ENCODE assay signal across 25 mouse cellular contexts in the genomic region with DNA sequence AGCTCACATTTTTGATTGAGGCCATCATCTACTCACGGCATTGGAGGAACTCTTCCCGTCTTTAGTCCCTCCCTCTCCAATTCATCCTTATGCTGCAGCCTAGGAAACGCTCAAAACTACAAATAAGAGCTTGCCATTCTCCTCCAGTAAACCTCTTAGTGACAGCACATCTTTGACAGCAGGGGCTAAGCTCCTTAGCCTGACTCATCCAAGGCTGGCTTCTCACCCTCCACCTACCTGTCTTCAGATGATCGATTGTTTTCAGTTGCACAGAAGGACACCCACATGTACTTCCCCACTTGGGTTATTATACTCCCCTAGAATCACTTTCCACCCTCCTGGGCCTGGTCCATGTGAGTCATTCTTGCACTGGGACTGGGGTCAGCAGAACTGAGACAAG.
DNase-seq lines count a peak whose midpoint lies in the region; TF ChIP-seq lines count a peak whose summit lies in the region.
"Had no signal": no experiment of that assay in that cellular context is flagged by ENCODE, and none has a peak within 500 bp of the region (broad histone marks: within the 10 kb centered on the region; RNA-seq: fewer than 3 reads in every experiment).

No protein-coding gene starts in this region.

- H3K36me3 ChIP-seq in kidney, adult 2 months (ENCODE audit: control insufficient read depth, insufficient read depth, low read length), result no peaks in the 10 kb centered on the region
- H3K36me3 ChIP-seq: heart, embryonic 12.5 days; kidney, embryonic 15.5 days; limb, embryonic 15.5 days; neural tube, embryonic 12.5 days had no signal

- peak; percentile 30 to 59 for DNase-seq in adrenal gland, adult (ENCODE audit: inconsistent age in 2 of 2, low spot score in 1 of 2)
- no peak for DNase-seq in adrenal gland, postnatal 14 days
- DNase-seq in left cerebral cortex, adult 2 months (ENCODE audit: extremely low spot score in 1 of 2, low spot score in 2 of 2), result peak; percentile 8 to 20
- no peak for DNase-seq in left cerebral cortex, postnatal 10 days (ENCODE audit: extremely low spot score in 1 of 2, low spot score in 2 of 2)
- peak; percentile 20 for DNase-seq in NIH3T3 (ENCODE audit: low read depth)
- DNase-seq in retina, postnatal 1 day, result peak; percentile 56
- no peak for DNase-seq in layer of hippocampus, adult 8-10 months (ENCODE audit: low spot score in 2 of 2)
- no peak for DNase-seq in kidney, adult 2 months
- DNase-seq: cerebellum, adult 2 months; cerebellum, postnatal 36 days; embryo, embryonic 11 days; gastrocnemius, postnatal 14 days; heart, adult 11 months; heart, postnatal 10 days; kidney, postnatal 36 days; left cerebral cortex, postnatal 4 days; lung, embryonic 14.5 days; midbrain, embryonic 14.5 days; thymus, adult 2 months had no signal

- 77% methylated on average over 4 of the region's 4 CpGs for WGBS in kidney, adult 2 months

- H3K4me3 ChIP-seq in left cerebral cortex, adult 2 months, result no peak overlapping the region
- no peak overlapping the region for H3K4me3 ChIP-seq in kidney, adult 2 months (ENCODE audit: insufficient read depth, low read depth, low read length)
- H3K4me3 ChIP-seq: heart, embryonic 12.5 days; kidney, embryonic 15.5 days; limb, embryonic 15.5 days; neural tube, embryonic 12.5 days had no signal

- TF ChIP-seq POLR2A in kidney, adult 2 months (IDR thresholded peaks at IDR 0.05; ENCODE audit: low read depth, low read length), result no peak

- H3K27me3 ChIP-seq in kidney, adult 2 months (replicated peaks; ENCODE audit: control insufficient read depth, insufficient read depth, low read length), result no peaks in the 10 kb centered on the region
- H3K27me3 ChIP-seq: heart, embryonic 12.5 days; neural tube, embryonic 12.5 days had no signal

- no peaks in the 10 kb centered on the region for H3K4me1 ChIP-seq in kidney, adult 2 months (ENCODE audit: control insufficient read depth, insufficient read depth, low read length)
- H3K4me1 ChIP-seq: kidney, embryonic 15.5 days; limb, embryonic 15.5 days; neural tube, embryonic 12.5 days had no signal

- no peak overlapping the region for H3K27ac ChIP-seq in left cerebral cortex, adult 2 months
- no peak overlapping the region for H3K27ac ChIP-seq in kidney, adult 2 months (ENCODE audit: insufficient read depth, low read depth, low read length)
- H3K27ac ChIP-seq: hindbrain, postnatal 0 days; kidney, embryonic 15.5 days; limb, embryonic 15.5 days; liver, embryonic 14.5 days; neural tube, embryonic 12.5 days had no signal

- intact Hi-C loops in left cerebral cortex, adult 2 months (cut with DNase I), result no loop called here
- intact Hi-C loops in left cerebral cortex, postnatal 10 days (cut with DNase I), result no loop called here

- no peak for TF ChIP-seq CTCF in left cerebral cortex, adult 2 months (IDR thresholded peaks at IDR 0.05)
- TF ChIP-seq CTCF in kidney, adult 2 months (conservative IDR thresholded peaks at IDR 0.05; ENCODE audit: insufficient read depth, insufficient read length, low read depth, low read length), result no peak

Comparison
In these comparisons a context has a peak if more than half of its experiments do, and no peak if none do; other contexts are left out.
1. DNase-seq: peak in adrenal gland, adult (2 of 2), left cerebral cortex, adult 2 months (2 of 2), NIH3T3 (single experiment) and retina, postnatal 1 day (single experiment); none in adrenal gland, postnatal 14 days (single experiment), left cerebral cortex, postnatal 10 days (0 of 2), layer of hippocampus, adult 8-10 months (0 of 2) and kidney, adult 2 months (single experiment).